Mouse (Mus musculus): Measurements from ENCODE around the gene Smyd3. TPM values are rescaled to one million over a fixed set of nuclear protein-coding genes. Genes with fewer than 3 reads are reported as not detected.
"Not testable (repeated sequence)": the region's sequence is repeated elsewhere in the genome, so short reads cannot be mapped to it uniquely, and the experiment has no call there.

Smyd3 gene
- total RNA-seq, 4 experiments from 2014 or later, result 6.9 to 17.0 (median 12.2) TPM

DNA sequence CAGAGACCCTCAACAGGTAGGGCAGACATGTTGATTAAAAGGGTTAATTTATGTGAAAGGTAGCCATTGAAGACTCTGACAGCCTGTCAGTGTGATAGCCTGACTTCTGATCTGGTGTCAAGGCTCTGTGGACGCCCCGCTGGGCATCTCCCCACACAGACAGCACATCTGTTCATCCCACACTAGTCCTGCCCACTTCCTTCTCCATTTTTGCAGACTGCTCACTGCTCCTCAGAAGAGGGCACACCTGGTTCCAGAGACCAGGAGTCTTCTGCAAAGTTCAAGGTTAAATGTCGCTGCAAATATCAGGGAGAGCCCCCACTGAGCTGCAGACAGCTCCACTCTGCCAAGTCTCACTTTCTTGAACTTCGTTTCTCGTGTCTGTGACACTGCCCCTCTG lies 299.8 kb downstream of the Smyd3 start:
- no peak for DNase-seq

DNA sequence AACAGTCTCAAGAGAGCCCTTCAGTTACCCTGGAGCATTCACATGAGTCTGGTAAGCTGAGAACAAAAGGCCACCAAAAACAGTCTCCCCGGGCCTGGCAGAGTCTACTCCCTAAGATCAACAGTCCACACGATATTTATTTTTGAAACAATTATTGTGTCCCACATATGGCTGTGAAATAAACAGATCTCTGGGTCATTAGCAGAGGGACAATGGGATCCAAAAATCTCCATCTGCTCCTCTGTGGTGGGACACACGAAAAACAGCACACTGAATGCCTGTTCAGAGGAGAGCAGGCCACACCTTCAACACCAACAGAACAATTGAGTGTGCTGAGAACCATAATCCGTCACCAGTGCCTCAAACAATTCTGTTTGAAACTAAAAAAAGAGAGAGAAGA lies 300.8 kb downstream of the Smyd3 start:
- DNase-seq, result no peak

DNA sequence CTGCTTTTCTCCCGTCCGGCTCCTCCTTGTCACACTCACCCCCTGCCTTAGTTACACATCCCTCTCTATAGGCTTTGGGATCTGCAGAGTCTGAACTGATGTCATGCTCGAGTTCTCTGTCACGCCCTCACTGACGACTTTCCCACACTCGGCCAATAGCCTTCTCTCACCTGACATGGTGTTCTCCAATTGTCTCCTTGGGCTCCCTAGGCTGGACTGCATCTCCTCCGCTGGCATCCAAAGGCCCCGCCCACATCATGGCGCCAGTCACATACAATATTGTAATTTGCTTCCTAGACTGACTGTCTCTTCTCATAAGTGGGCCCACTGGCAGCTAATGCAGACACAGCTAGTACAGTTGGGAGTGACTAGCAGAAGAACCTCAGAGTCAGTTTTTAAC lies 304.5 kb downstream of the Smyd3 start:
- DNase-seq, result no peak

DNA sequence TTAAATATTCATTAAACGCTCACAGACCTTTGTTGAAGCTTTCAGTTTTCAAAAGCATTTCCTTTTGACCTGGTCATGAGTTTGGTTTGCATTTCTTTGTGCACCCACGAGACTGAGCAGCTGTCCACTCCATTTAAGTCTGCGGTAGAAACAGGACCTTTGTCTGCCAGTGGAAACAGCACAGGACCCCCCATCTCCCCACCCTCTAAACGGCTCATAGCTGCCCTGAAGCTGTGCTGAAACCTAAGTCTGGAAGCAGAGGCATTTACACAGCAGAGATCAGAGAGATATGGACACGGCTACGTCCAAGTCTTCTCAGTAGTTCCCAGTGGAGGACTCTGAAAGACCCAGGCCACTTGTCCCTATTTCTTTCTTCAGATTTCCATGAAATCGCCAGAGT lies 305.5 kb downstream of the Smyd3 start:
- DNase-seq, result no peak

DNA sequence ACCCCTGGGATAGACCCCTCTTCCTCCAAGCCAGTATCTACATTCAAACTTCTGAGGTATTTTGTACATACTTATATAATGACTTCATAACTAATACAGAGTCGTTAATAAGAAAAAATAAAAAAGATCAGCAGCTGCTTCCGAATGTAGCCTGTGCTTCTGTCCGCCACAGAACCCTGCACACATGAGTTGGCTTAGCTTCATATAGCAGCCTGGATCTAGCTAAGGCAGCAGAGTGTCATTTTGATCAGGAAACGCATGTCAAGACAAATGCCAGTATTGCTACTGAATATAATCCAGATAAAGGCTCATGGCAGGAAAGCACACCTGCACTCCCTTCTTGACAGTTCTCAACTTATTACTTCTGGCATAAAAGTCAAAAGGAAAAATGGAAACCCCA lies 306.5 kb downstream of the Smyd3 start:
- DNase-seq, result no peak

DNA sequence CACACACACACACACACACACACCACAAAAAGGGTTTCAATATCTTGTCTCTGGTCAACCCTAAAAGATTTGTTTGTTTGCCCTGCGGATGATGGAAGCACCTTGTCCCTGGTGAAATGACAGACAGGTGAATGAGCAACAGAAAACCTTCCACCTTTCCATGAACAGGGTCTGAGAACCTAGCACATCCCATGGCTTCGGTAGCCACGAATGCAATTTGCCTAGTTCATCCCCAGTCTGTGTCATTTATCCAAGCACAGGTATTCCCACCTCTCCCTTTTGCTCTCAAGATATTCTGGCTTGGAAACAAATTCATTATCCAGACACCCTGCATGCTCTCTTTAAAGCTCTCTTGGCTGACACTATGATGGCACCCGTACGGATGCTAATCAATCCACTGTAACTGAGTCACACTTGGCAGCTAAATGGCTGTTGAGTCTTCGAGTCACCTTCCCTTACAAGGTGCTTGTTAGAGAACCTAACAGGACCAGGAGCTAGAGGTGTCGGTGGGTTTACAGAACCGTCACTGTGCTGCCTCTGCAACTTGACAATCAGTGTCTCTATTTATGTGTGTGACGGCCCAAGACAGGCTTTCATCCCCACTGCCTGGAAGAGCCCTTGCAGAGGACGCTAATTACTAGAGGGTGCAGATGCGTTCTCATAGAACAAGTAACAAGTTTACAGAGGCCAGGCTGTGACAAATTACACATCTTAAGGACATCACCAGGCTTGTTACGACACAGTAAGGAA lies 309.8 kb downstream of the Smyd3 start:
- DNase-seq, result no peak

DNA sequence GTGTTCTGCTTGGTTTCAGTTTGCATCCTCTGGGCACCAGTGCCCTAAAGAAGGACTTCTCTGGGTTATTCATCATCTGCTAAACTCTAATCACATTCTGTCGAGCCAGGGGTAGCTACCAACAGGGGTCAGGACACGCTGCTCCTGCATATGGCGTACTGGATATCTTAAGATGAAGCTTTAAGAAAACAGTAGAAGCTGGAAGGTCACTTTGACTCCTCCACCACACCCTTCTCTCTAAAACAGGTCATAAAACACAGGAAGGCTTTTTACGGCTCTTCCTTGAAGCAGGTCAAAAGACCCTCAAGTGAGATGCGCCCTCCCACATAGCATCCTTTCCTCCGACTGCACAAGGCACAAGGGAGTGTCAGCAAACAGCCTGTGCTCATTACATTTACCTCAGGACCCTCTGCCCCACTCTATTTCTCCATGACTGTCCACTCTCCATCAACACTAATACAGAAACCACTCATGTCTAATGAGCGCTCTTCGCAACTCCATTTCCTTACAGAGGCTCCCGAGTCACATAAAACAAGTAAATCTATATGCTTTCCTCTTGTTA lies 310.6 kb downstream of the Smyd3 start:
- no peak for DNase-seq

DNA sequence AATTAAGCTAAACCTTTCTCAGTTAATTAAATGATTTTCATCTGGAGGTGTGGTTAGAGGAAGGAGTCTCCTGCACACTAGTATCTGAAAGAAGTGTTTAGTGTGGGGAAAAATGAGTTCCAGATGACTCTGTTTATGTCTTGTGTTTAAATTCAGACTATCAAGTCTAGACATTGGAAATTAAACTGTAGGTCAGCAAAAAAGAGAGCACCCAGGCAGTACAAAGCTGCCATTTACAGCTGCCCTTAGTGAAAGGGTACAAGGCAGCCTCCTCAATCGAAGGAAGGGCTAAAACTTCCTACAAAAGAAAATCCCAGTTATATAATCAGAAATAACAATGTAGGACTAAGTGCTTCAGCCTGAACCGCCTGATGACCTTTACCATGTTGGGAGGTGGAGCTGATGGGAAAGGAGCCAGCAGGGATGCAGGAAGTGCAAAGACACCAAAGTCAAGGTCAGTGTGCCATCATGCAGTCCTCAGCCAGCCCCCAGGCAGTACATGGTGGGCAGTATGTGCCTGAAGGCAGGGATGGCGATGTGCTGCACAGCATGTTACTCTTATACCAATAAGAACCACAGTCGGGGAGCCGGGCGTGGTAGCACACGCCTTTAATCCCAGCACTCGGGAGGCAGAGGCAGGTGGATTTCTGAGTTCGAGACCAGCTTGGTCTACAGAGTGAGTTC lies 319.2 kb downstream of the Smyd3 start:
- no peak for DNase-seq

DNA sequence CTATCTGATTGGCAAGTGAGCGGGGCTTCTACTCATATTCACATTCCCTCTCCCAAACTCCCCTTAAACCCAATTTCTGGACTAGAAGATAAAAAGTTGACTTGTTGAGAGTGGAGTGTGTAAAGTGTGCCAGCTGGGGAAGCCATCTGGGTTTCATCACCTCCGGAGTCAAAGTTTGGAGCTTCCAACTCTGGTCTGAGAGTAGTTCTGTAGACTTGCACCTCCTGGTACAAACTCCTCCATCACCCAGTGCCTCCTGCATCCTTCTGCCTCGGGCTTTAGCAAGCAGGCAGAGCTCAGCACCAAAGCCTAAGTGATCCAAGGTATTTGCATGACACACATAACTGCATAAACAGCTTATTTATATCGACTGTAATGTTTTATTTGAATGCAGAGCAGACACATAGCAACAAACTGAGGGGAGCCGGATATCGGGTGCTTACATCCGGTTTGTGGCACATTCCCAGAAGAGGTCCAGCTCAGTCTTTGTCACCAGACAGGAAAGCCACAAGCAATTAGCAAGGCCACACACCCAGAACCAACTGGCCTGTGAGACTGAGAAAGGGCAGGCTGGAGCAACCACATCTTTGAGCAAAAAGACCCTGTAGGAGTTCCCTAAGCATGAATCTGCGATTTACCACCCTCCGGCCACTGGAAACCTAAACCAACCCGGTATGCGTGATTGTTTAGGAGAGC lies 319.9 kb downstream of the Smyd3 start:
- DNase-seq, result no peak

DNA sequence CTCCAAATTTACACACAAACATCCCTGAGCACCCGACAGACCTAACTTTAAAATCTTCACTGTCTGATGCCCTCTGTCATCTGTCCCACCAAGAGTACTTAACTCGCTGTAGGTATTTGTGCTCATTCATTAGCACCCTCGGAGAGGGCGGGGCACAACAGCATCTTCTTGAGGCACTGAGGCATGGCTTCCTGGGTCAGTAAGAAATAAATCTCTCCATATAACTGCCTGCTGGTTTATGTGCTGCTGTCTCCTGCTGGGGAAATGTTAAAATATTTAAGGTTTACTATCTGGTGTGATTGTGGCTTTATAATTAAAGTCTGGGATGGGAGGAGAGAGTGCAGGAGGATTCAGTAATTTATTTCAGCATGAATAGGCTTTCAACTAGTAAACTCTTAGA lies 320.7 kb downstream of the Smyd3 start:
- DNase-seq, result no peak

DNA sequence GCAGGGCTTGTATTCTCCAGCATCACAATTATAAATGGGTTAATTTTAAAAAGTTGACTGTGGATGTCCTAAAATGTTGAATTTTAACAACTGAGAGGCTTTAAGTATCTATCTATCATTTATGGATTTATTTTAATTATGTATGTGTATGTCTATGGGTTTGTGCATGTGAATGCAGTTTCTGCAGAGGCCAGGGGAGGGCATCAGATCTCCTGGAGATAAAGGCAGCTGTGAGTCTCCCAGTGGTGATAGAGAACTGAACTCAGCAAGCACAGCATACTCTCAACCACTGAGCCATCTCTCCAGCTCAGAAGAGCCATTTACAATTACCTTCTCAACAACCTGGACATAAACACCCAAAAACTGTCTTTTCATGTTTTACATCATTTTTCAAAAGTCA lies 321.4 kb downstream of the Smyd3 start:
- DNase-seq, result no peak

DNA sequence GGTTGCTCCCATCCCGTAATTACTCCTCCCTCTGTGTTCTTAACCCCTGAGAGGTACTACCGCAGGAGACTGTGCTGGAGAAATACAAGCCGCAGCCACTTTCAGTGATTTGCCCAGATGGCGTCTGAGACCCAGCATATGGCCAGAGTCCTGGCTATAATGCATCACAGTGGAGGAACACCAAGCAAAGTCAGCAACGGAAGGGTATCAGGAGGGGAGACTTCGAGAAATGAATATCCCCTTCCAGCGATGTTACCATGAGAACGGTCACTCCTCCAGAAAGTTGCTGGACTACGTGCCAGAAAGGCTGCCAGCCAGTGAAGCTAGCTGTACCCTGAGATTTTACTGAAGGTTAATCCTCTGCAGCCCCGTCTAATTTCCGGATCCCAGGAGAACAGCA lies 325.1 kb downstream of the Smyd3 start:
- DNase-seq, result no peak

DNA sequence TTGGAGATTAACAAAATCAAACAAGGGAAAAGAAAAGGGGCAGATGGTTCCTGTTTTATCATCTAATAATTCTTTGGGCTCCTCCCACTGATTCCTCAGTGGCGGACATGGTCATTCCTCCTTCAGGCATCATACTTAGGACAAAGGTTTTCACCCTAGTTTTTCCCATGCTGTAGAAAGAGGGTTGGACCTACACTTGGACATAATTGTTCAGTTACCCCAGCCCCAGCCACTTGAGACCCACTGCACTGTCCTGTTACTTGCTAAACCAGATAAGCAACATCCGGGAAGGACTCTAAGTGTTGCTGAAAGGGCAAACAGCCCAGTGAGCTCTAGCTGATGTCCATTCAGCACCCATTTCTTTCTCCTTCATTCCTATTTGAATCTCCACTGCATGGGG lies 327.0 kb downstream of the Smyd3 start:
- no peak for DNase-seq

DNA sequence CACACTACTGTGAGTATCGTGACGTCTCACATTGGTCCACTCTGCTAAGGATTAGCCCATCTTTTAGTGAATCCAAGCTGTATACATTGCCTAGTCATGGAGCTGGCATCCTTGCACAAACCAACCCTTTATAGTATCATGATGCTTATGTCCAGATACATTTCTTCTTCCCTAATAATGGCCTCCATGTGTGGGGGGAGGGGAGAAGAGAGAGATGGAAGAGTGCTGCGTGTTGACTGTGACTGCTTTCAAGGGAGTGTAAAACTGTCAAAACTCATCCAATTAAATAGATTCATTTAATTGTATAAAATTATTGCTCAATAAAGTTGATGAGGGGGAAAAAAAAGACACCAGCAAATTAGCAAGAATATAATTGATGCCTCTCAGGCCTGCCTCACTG lies 330.7 kb downstream of the Smyd3 start:
- DNase-seq, result no peak

DNA sequence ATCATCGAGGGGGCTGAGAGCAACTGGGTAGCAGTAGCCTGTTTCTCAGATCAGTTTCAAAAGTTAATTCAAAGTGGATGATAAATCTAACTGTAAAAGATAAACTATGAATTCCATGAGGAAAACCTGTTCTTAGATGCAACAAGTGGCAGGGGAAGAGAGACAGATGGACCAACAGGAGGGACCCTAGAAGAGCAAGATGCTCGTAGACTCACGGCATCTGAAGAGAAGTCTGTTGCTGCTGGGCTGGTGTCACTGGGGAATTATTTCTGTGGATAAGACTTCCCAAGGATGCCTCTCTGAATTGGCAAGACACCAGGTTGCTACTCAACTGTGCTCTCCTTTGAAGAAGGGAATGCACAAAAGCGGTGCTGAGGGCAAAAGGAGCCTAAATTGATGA lies 333.2 kb downstream of the Smyd3 start:
- DNase-seq, result no peak

DNA sequence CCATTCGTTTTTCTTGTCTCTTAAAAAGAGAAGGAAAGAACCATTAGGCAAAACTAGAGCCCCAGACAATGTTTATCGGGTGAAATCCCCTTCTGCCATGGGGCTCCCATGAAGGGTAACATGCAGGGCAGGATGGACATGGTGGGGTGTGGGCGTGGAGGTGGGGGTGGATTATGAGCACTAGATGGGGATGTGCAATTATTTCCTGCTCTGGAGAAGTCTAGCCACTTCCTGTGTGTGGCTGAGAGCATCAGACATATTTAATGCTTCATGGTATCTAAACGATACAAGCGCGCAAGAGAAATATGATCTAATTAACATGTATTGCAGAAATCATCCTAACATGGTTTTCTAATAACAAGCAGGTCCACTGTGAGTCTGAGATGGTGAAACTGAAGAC lies 334.3 kb downstream of the Smyd3 start:
- no peak for DNase-seq

DNA sequence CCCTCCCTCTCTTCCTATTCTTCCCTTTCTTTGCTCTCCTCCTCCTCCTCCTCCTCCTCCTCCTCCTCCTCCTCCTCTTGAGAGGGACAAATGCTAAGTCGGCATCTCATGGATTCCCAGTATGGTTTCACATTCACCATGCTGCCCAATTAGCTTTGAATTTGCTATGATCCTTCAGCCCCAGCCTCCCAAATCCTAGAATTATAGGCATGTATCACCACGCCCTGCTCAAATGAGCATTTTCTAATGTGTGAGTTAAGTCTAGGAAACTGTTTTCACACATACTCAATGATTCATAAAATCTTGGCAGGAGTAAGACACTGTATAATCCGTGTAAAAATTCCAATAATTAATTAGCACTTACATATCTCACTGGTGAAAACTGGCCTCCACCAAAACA lies 337.3 kb downstream of the Smyd3 start:
- DNase-seq, result no peak

DNA sequence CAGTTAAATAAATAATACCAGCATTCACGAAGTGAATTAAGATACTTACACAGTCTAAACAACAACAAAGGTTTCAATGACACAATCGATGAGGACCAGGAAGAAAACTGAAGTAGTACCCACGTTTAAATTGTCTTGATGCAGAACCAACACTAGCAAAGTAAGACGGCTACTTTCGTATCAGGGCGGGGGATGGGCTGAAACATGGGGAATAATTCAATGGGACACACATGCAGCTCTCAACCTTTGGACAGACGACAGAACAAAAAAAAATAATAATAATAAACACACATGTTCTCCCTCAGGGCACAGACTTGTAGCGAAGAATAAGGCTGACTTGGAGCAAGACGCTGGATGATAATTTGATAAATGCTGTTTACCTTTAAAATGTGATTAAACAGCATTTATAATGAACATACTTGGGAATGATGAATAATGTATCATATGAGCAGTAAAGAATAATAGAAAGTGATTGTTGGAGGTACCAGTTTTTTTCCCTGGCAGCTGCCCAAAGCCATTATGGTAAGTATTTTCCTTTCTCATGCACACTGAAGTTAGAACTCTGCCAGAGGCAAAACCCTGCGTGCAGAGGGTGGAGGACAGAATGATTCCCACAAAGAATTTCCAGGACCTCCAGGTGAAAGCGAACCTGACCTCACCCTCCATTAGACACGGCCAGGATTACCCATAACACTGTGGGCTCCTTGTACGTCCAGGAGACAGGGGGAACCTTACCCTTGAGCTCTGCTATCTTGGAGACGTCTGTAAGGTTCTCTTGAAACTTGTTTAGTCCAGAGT lies 340.8 kb downstream of the Smyd3 start:
- DNase-seq, result no peak

DNA sequence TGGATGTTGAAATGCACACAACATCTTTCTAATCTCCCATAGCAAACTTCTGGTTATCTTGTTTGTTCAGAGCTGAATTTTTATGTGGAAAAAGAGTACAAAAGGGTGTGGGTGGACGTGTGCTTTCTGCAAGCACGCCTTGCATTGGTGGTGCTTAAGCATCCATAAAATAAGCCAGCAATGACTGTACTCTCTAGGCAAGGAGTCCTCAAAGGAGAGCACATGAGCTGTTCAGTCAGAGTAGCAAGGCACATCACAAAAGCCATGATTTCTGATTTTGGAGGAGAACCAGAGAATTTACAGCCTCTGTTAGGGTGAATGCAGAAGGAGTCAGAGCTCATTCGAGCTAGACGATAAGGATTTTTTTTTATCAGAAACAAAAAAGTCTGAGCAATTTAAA lies 343.6 kb downstream of the Smyd3 start:
- DNase-seq, result no peak

DNA sequence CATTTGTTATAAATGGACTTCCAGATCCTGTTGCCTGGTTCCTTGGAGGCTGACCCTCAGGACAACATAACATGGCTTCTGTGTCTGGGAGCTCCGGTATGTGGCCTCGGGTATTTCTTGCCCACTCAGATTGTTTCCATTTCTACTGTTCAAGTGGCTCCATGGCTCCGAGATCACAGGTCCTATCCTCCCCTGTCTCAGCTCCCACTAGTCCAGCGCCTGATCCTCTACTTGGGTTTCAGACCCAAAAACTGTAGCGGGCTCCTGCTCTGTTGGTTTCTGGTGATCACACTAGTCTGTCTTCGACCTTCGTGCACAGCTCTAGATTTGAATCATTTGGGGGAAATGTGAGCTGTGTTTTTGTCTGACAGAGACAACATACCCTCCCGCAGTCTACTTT lies 347.3 kb downstream of the Smyd3 start:
- no peak for DNase-seq

DNA sequence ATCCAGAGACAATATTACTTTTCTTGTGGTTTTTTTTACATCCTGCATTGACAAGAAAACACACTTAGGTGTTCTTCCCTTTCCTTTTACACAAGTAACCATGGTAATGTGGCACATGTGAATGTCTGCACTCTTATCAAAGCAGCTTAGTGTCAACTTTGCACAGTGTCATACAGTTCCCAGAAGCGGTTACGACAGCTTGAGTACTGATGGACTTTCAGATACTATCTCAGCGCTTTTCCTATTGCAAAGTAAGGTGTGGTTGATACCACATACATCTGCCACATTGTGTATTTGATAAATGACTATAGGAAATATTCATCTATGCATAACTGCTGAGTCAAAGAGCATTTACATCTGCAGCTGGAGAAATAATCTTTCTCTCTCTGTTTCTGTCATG lies 348.1 kb downstream of the Smyd3 start:
- no peak for DNase-seq

DNA sequence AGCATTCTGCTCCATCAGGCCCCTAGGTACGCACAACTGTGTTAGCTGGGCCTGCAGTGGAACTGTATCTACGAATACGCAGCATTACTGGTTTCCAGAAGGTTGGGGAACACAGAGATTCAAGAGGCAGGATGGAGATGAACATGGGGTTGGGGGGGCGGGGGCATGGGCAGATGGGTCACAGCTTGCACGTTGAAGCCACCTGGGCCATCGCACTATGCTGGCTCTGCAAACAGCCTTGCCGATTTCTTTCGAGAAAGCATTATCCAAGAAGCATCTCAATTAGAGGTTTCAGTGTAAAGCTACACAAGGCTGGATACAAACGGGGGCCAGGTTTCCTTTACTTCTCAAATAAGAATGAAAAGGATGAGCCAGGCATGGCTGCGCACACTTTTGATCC lies 348.7 kb downstream of the Smyd3 start:
- no peak for DNase-seq

DNA sequence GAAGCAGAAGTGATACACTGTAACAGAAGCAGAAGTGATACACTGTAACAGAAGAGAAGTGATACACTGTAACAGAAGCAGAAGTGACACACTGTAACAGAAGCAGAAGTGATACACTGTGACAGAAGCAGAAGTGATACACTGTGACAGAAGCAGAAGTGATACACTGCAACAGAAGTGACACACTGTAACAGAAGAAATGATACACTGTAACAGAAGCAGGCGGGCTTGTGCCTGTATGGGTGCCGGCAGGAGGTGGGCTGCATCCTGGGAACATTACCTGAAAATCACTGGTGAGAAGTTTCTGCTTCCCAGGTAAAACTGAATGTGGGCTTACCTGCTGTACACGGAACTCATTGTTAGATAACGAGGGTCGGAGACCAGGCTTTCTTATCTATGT lies 353.6 kb downstream of the Smyd3 start:
- not testable (repeated sequence) for DNase-seq

Data from adrenal gland, adult 8-10 months (tissue).